Mouse (Mus musculus): ENCODE results near the gene Diras2. TPM values are rescaled to one million over a fixed set of nuclear protein-coding genes. Genes with fewer than 3 reads are reported as not detected.

The Diras2 gene
- polyA plus RNA-seq, 1 experiment: 0.08 TPM

DNA sequence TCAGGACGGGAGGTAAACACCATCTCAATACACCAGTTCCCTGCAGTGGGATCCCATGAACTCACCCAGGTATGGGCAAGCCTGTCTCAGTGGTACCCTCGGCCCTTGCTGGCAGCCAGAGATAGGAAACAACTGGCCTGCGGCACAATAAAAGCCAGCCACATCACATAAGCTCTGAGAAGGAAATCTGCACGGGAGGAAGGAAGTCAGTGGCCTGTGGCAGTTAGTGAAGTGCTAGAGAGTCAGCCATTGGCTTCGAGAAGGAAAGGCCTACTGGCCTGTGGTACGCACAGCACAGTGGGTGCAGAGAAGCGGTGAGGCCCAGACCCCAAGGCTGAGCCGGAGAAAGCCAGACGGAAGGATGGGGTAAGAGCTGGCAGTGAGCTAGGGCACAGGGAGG lies 20.2 kb upstream of the Diras2 start:
- Histone ChIP-seq H3K4me3 (ENCODE audit: insufficient read depth, low read depth, low read length) (no peak overlapping the region), H3K4me1 (ENCODE audit: control insufficient read depth, insufficient read depth, low read length) (no peaks in the 10 kb centered on the region), H3K36me3 (ENCODE audit: control insufficient read depth, insufficient read depth, low read length) (no peaks in the 10 kb centered on the region), H3K27me3 (replicated peaks; ENCODE audit: control insufficient read depth, insufficient read depth, low read length) (no peaks in the 10 kb centered on the region), H3K27ac (ENCODE audit: insufficient read depth, low read depth, low read length) (no peak overlapping the region)
- no peak for DNase-seq
- no peak for TF ChIP-seq POLR2A (IDR thresholded peaks at IDR 0.05; ENCODE audit: low read depth, low read length)
- 77% methylated on average over 9 of the region's 9 CpGs for WGBS

DNA sequence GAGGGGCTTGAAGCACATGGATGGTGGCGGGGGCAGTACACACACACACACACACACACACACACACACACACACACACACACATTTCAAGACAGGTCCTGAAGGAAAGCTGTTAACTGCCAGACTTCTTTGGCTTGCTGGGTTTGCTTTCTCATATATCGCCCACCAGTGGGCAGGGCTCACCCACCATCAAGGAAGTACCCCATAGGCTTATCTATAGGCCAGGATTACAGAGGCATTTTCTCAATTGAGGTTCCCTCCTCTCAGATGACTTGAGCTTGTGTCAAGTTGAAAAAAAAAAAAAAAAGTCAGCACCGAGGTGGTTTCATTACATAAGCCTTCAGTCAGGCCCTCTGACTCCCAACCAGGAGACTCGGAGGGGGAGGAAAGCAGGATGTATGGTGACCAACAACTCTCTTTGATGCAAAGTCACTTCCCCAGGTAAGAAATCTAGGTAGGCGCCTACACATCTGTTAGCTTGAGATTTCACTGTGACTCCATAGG lies 19.7 kb upstream of the Diras2 start:
- no peak for DNase-seq
- Histone ChIP-seq H3K4me3 (ENCODE audit: insufficient read depth, low read depth, low read length) (no peak overlapping the region), H3K36me3 (ENCODE audit: control insufficient read depth, insufficient read depth, low read length) (no peaks in the 10 kb centered on the region), H3K4me1 (ENCODE audit: control insufficient read depth, insufficient read depth, low read length) (no peaks in the 10 kb centered on the region), H3K27me3 (replicated peaks; ENCODE audit: control insufficient read depth, insufficient read depth, low read length) (no peaks in the 10 kb centered on the region), H3K27ac (ENCODE audit: insufficient read depth, low read depth, low read length) (no peak overlapping the region)
- 67% methylated on average over 5 of the region's 5 CpGs for WGBS
- no peak for TF ChIP-seq POLR2A (IDR thresholded peaks at IDR 0.05; ENCODE audit: low read depth, low read length)

DNA sequence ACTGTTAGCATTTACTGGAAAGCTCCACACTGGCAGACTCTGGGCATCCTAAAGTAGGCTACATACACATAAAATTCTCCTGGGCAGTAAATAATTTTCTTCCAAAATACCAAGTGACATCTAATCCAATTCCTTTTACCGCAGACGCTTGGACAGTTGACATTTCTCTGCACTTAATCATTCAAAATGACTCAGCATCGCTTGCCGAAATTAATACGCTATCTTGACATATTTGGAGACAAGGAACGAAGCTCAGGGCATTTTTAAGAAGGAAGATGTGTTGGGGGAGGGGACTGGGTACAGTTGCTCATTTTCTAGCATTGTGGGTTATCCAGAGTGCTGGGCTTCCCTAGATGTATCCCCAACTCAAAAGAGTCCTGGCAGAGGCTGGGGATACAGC lies 15.2 kb upstream of the Diras2 start:
- Histone ChIP-seq H3K27me3 (replicated peaks; ENCODE audit: control insufficient read depth, insufficient read depth, low read length) (no peaks in the 10 kb centered on the region), H3K4me1 (ENCODE audit: control insufficient read depth, insufficient read depth, low read length) (no peaks in the 10 kb centered on the region), H3K36me3 (ENCODE audit: control insufficient read depth, insufficient read depth, low read length) (no peaks in the 10 kb centered on the region), H3K4me3 (ENCODE audit: insufficient read depth, low read depth, low read length) (no peak overlapping the region), H3K27ac (ENCODE audit: insufficient read depth, low read depth, low read length) (no peak overlapping the region)
- TF ChIP-seq CTCF (conservative IDR thresholded peaks at IDR 0.05; ENCODE audit: insufficient read depth, insufficient read length, low read depth, low read length) (no peak), POLR2A (IDR thresholded peaks at IDR 0.05; ENCODE audit: low read depth, low read length) (no peak)
- WGBS: 75% methylated on average over 6 of the region's 6 CpGs
- DNase-seq: no peak

DNA sequence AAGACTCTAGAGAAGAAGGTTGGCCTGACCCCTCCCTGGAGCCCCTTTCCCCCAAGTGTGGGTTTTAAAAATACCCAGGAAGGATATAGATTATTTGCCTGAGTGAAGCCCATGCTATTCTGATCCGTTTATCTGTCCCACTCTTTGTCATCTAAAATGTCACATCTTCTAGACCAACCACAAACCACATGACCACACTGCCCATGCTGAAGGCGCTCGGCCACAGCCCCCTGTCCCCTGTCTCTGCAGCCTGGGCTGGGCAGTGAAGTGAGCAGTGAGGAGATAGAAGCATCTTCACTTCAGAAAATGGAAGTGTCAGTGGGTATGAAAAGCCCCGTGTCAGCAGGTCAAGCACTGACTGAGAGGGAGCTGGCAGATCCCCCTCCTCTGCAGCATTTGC lies 11.6 kb upstream of the Diras2 start:
- no peaks in the 10 kb centered on the region for H3K27me3 ChIP-seq (replicated peaks; ENCODE audit: control insufficient read depth, insufficient read depth, low read length)
- no peaks in the 10 kb centered on the region for H3K4me1 ChIP-seq (ENCODE audit: control insufficient read depth, insufficient read depth, low read length)
- TF ChIP-seq CTCF (conservative IDR thresholded peaks at IDR 0.05; ENCODE audit: insufficient read depth, insufficient read length, low read depth, low read length): no peak
- no peak for TF ChIP-seq POLR2A (IDR thresholded peaks at IDR 0.05; ENCODE audit: low read depth, low read length)
- WGBS: 67% methylated on average over 4 of the region's 4 CpGs
- no peaks in the 10 kb centered on the region for H3K36me3 ChIP-seq (ENCODE audit: control insufficient read depth, insufficient read depth, low read length)
- no peak for DNase-seq
- no peak overlapping the region for H3K4me3 ChIP-seq (ENCODE audit: insufficient read depth, low read depth, low read length)
- no peak overlapping the region for H3K27ac ChIP-seq (ENCODE audit: insufficient read depth, low read depth, low read length)

DNA sequence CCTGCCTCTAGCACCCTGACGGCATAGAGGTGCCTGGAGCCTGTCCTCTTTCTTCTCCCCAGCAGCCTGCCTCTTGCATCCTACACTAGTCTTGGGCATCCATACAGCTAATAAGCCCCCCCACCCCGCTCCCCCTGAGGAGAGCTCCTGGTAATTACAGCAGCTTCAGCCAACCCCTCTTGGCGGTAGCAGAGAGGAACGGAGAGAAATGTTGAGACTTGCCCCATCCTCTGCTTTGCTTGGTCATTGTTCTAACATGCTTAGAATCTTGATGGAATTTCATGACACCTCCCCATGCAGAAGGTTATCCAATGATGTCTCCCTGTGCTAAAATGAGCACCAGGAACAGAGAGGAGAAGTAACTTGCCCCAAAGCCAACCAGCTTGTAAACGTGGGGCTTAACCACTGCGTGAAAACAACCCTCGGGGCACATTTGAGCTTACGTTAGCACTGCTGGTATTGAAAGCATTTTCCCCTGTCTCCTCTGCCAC lies 11.0 kb upstream of the Diras2 start:
- 80% methylated on average over 8 of the region's 8 CpGs for WGBS
- TF ChIP-seq CTCF (conservative IDR thresholded peaks at IDR 0.05; ENCODE audit: insufficient read depth, insufficient read length, low read depth, low read length): no peak
- TF ChIP-seq POLR2A (IDR thresholded peaks at IDR 0.05; ENCODE audit: low read depth, low read length): no peak
- no peak overlapping the region for H3K27ac ChIP-seq (ENCODE audit: insufficient read depth, low read depth, low read length)
- H3K27me3 ChIP-seq (replicated peaks; ENCODE audit: control insufficient read depth, insufficient read depth, low read length): no peaks in the 10 kb centered on the region
- H3K4me3 ChIP-seq (ENCODE audit: insufficient read depth, low read depth, low read length): no peak overlapping the region
- no peaks in the 10 kb centered on the region for H3K4me1 ChIP-seq (ENCODE audit: control insufficient read depth, insufficient read depth, low read length)
- H3K36me3 ChIP-seq (ENCODE audit: control insufficient read depth, insufficient read depth, low read length): no peaks in the 10 kb centered on the region
- no peak for DNase-seq

DNA sequence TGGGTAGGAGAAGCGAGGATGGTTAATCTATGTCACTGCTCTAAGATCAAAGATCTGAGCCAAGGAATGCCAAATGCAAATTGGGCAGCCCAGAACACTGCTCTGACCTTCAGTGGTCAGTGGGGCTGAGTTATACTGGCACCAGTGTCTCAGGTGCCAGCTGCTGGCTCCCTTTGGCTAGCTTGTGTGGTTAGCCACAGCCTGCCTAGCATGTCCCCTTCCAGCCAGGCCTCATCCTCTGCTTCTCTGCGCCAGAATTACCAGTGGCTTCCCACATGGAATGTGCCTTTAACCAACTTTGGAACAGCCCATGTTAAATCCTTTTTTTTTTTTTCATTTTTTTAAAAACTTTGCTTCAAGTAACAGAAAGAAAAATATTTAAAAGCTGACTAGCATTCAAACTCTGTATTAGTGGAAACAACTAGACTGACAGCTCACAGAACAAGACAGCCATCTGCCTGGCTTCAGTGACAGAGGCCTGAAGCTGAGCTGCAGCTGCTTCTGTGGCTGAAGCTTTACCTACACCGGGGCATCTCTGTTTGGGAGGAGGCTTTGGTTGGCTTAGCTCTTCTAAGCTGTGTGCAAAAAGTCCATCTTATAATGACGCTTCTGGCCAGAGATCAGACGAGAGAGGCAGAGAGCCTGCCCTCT lies 10.4 kb upstream of the Diras2 start:
- DNase-seq: no peak
- no peaks in the 10 kb centered on the region for H3K36me3 ChIP-seq (ENCODE audit: control insufficient read depth, insufficient read depth, low read length)
- H3K4me1 ChIP-seq (ENCODE audit: control insufficient read depth, insufficient read depth, low read length): no peaks in the 10 kb centered on the region
- no peak overlapping the region for H3K27ac ChIP-seq (ENCODE audit: insufficient read depth, low read depth, low read length)
- no peaks in the 10 kb centered on the region for H3K27me3 ChIP-seq (replicated peaks; ENCODE audit: control insufficient read depth, insufficient read depth, low read length)
- 69% methylated on average over 5 of the region's 5 CpGs for WGBS
- TF ChIP-seq POLR2A (IDR thresholded peaks at IDR 0.05; ENCODE audit: low read depth, low read length) (no peak), CTCF (conservative IDR thresholded peaks at IDR 0.05; ENCODE audit: insufficient read depth, insufficient read length, low read depth, low read length) (no peak)
- H3K4me3 ChIP-seq (ENCODE audit: insufficient read depth, low read depth, low read length): no peak overlapping the region

DNA sequence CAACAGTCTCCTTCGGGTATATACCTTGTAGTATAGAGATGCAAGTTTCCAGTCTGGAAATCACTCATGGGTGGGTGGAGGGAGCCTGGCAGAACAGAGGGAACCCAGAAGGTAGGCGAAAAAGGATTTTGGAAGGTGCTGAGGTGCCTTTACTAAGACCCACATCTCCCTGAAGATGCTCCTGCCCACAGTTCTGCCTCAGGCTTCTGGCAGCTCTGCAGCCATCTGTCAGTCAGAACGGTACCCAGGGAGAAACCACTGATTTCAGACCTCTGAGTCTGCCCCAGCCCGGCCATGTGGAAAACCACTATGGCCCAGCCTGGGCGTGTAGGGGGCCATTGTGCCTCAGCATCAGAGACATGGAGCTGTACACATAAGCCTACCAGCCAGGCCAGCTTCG lies 8.4 kb upstream of the Diras2 start:
- DNase-seq: no peak
- no peaks in the 10 kb centered on the region for H3K4me1 ChIP-seq (ENCODE audit: control insufficient read depth, insufficient read depth, low read length)
- no peak overlapping the region for H3K4me3 ChIP-seq (ENCODE audit: insufficient read depth, low read depth, low read length)
- H3K27me3 ChIP-seq (replicated peaks; ENCODE audit: control insufficient read depth, insufficient read depth, low read length): no peaks in the 10 kb centered on the region
- no peaks in the 10 kb centered on the region for H3K36me3 ChIP-seq (ENCODE audit: control insufficient read depth, insufficient read depth, low read length)
- WGBS: 80% methylated on average over 6 of the region's 6 CpGs
- no peak overlapping the region for H3K27ac ChIP-seq (ENCODE audit: insufficient read depth, low read depth, low read length)
- TF ChIP-seq CTCF (conservative IDR thresholded peaks at IDR 0.05; ENCODE audit: insufficient read depth, insufficient read length, low read depth, low read length): no peak
- TF ChIP-seq POLR2A (IDR thresholded peaks at IDR 0.05; ENCODE audit: low read depth, low read length): no peak

All from kidney, adult 2 months (tissue).